Mouse (Mus musculus): ENCODE results near the gene Pcyt1a. TPM values are rescaled to one million over a fixed set of nuclear protein-coding genes. Genes with fewer than 3 reads are reported as not detected.

The Pcyt1a gene
- total RNA-seq, 2 experiments from 2014 or later = 108 to 123 TPM

- Histone ChIP-seq H3K27ac (no peak overlapping the region), H3K4me3 (no peak overlapping the region)
- no peak for DNase-seq
- intact Hi-C loops (cut with DNase I) = no loop called here
- no peak for TF ChIP-seq CTCF (IDR thresholded peaks at IDR 0.05)
Measured at GRCm38 (mm10) chr16:32461713-32462112, 31.0 kb downstream of the Pcyt1a start.

GRCm38 (mm10) chr16:32462950-32463349, 32.2 kb downstream of the Pcyt1a start:
- DNase-seq = no peak
- intact Hi-C loops (cut with DNase I) = no loop called here
- no peak for TF ChIP-seq CTCF (IDR thresholded peaks at IDR 0.05)
- no peak overlapping the region for H3K27ac ChIP-seq
- no peak overlapping the region for H3K4me3 ChIP-seq

GRCm38 (mm10) chr16:32463426-32463825, 32.7 kb downstream of the Pcyt1a start:
- intact Hi-C loops (cut with DNase I) = no loop called here
- Histone ChIP-seq H3K4me3 (no peak overlapping the region), H3K27ac (no peak overlapping the region)
- TF ChIP-seq CTCF (IDR thresholded peaks at IDR 0.05) = no peak
- DNase-seq = no peak

GRCm38 (mm10) chr16:32464908-32465307, 34.2 kb downstream of the Pcyt1a start:
- intact Hi-C loops (cut with DNase I) = no loop called here
- H3K4me3 ChIP-seq = no peak overlapping the region
- DNase-seq = no peak
- peak; percentile 1; the same call in 1 of the 2 replicates for TF ChIP-seq CTCF (IDR thresholded peaks at IDR 0.05)
- no peak overlapping the region for H3K27ac ChIP-seq

GRCm38 (mm10) chr16:32468488-32468887, 37.8 kb downstream of the Pcyt1a start:
- Histone ChIP-seq H3K4me3 (no peak overlapping the region), H3K27ac (no peak overlapping the region)
- TF ChIP-seq CTCF (IDR thresholded peaks at IDR 0.05) = no peak
- intact Hi-C loops (cut with DNase I) = no loop called here
- DNase-seq = no peak

GRCm38 (mm10) chr16:32469404-32470105, 38.8 kb downstream of the Pcyt1a start:
- no peak overlapping the region for H3K27ac ChIP-seq
- no peak for DNase-seq
- intact Hi-C loops (cut with DNase I) = no loop called here
- TF ChIP-seq CTCF (IDR thresholded peaks at IDR 0.05) = no peak
- no peak overlapping the region for H3K4me3 ChIP-seq

GRCm38 (mm10) chr16:32472276-32473015, 41.7 kb downstream of the Pcyt1a start:
- no peak overlapping the region for H3K27ac ChIP-seq
- TF ChIP-seq CTCF (IDR thresholded peaks at IDR 0.05) = no peak
- H3K4me3 ChIP-seq = no peak overlapping the region
- DNase-seq = no peak
- intact Hi-C loops (cut with DNase I) = no loop called here

GRCm38 (mm10) chr16:32477315-32477714, 46.6 kb downstream of the Pcyt1a start:
- TF ChIP-seq CTCF (IDR thresholded peaks at IDR 0.05) = no peak
- intact Hi-C loops (cut with DNase I) = no loop called here
- H3K4me3 ChIP-seq = no peak overlapping the region
- DNase-seq = no peak
- no peak overlapping the region for H3K27ac ChIP-seq

- no peak overlapping the region for H3K27ac ChIP-seq
- intact Hi-C loops (cut with DNase I) = no loop called here
- no peak overlapping the region for H3K4me3 ChIP-seq
- no peak for DNase-seq
- no peak for TF ChIP-seq CTCF (IDR thresholded peaks at IDR 0.05)
Measured at GRCm38 (mm10) chr16:32479415-32479814, 48.7 kb downstream of the Pcyt1a start.

GRCm38 (mm10) chr16:32484431-32484871, 53.7 kb downstream of the Pcyt1a start:
- Histone ChIP-seq H3K27ac (no peak overlapping the region), H3K4me3 (no peak overlapping the region)
- intact Hi-C loops (cut with DNase I) = no loop called here
- no peak for TF ChIP-seq CTCF (IDR thresholded peaks at IDR 0.05)
- no peak for DNase-seq

GRCm38 (mm10) chr16:32485209-32485608, 54.5 kb downstream of the Pcyt1a start:
- no peak for DNase-seq
- Histone ChIP-seq H3K4me3 (no peak overlapping the region), H3K27ac (no peak overlapping the region)
- TF ChIP-seq CTCF (IDR thresholded peaks at IDR 0.05) = no peak
- intact Hi-C loops (cut with DNase I) = no loop called here

- TF ChIP-seq CTCF (IDR thresholded peaks at IDR 0.05) = no peak
- intact Hi-C loops (cut with DNase I) = no loop called here
- H3K27ac ChIP-seq = no peak overlapping the region
- H3K4me3 ChIP-seq = no peak overlapping the region
- no peak for DNase-seq
Measured at GRCm38 (mm10) chr16:32486046-32486445, 55.3 kb downstream of the Pcyt1a start.

GRCm38 (mm10) chr16:32487234-32488111, 56.8 kb downstream of the Pcyt1a start, which contains the start of gene Slc51a:
Gene Slc51a (minus strand): TSS chr16:32487879.
- no peak for TF ChIP-seq CTCF (IDR thresholded peaks at IDR 0.05)
- Histone ChIP-seq H3K27ac (no peak within 1 kb of the TSS), H3K4me3 (no peak within 1 kb of the TSS)
- DNase-seq = no peak
- intact Hi-C loops (cut with DNase I) = no loop called here

All from gastrocnemius, adult 2 months (tissue).